Mouse (Mus musculus): Measurements from ENCODE around the gene Rasgrf2.
A peak's percentile ranks its signal among the peaks of the same experiment; 100 is the strongest.

The Rasgrf2 gene

GRCm38 (mm10) chr13:91884714-91885386 lies 246.6 kb downstream of the Rasgrf2 start:
- DNase-seq (ENCODE audit: low read depth, low spot score): no peak

GRCm38 (mm10) chr13:91881837-91882480 lies 249.5 kb downstream of the Rasgrf2 start:
- DNase-seq (ENCODE audit: low read depth, low spot score): no peak

GRCm38 (mm10) chr13:91880256-91880655 lies 251.2 kb downstream of the Rasgrf2 start:
- DNase-seq (ENCODE audit: low read depth, low spot score): no peak

GRCm38 (mm10) chr13:91877996-91878395 lies 253.5 kb downstream of the Rasgrf2 start:
- DNase-seq (ENCODE audit: low read depth, low spot score): no peak

GRCm38 (mm10) chr13:91877350-91877749 lies 254.1 kb downstream of the Rasgrf2 start:
- DNase-seq (ENCODE audit: low read depth, low spot score): no peak

GRCm38 (mm10) chr13:91876741-91877349 lies 254.6 kb downstream of the Rasgrf2 start, which contains the start of gene Ckmt2:
Gene Ckmt2, minus strand, starts transcription at chr13:91876885.
- DNase-seq (ENCODE audit: low read depth, low spot score): no peak

- no peak for DNase-seq (ENCODE audit: low read depth, low spot score)
These were observed 255.9 kb downstream of the Rasgrf2 start for GRCm38 (mm10) chr13:91875581-91875980.

GRCm38 (mm10) chr13:91874565-91874964 lies 256.9 kb downstream of the Rasgrf2 start:
- no peak for DNase-seq (ENCODE audit: low read depth, low spot score)

- DNase-seq (ENCODE audit: low read depth, low spot score): no peak
These were observed 257.6 kb downstream of the Rasgrf2 start for GRCm38 (mm10) chr13:91873734-91874329.

GRCm38 (mm10) chr13:91868577-91868976 lies 262.9 kb downstream of the Rasgrf2 start:
- DNase-seq (ENCODE audit: low read depth, low spot score): no peak

- no peak for DNase-seq (ENCODE audit: low read depth, low spot score)
These were observed 272.6 kb downstream of the Rasgrf2 start for GRCm38 (mm10) chr13:91858835-91859234.

GRCm38 (mm10) chr13:91857427-91857826 lies 274.0 kb downstream of the Rasgrf2 start:
- peak; percentile 33 for DNase-seq (ENCODE audit: low read depth, low spot score)

GRCm38 (mm10) chr13:91854412-91854811 lies 277.0 kb downstream of the Rasgrf2 start:
- DNase-seq (ENCODE audit: low read depth, low spot score): no peak

Measured in WW6 (cell line).